Mouse (Mus musculus) cerebral cortex, adult 2 months (tissue): ENCODE measurements around the gene Plppr3.

Experiments
- WGBS: fragments of 180-500 bp; shearing (Covaris S2); methylation state at CpG from one replicate; pipeline ENCODE4 v1.1.7; 2018; 5-methylcytosine and 5-hydroxymethylcytosine counted together

The Plppr3 gene

GRCm38 (mm10) chr10:79852107-79852789, 22.2 kb downstream of the Plppr3 start:
- 37% methylated on average over 9 of the region's 9 CpGs for WGBS

GRCm38 (mm10) chr10:79851653-79852052, 22.8 kb downstream of the Plppr3 start:
- 80% methylated on average over 3 of the region's 3 CpGs for WGBS

- WGBS: 78% methylated on average over 8 of the region's 8 CpGs
These were observed 24.3 kb downstream of the Plppr3 start for GRCm38 (mm10) chr10:79849941-79850628.

GRCm38 (mm10) chr10:79846553-79846952, 27.9 kb downstream of the Plppr3 start:
- WGBS: 83% methylated on average over 5 of the region's 5 CpGs

- WGBS: 50% methylated on average over 6 of the region's 6 CpGs
These were observed 31.0 kb downstream of the Plppr3 start for GRCm38 (mm10) chr10:79843476-79843875.

- WGBS: 68% methylated on average over 3 of the region's 3 CpGs
These were observed 32.1 kb downstream of the Plppr3 start for GRCm38 (mm10) chr10:79842322-79842721.

GRCm38 (mm10) chr10:79840644-79841551, 33.5 kb downstream of the Plppr3 start:
- 4% methylated on average over 24 of the region's 24 CpGs for whole genome bisulfite sequencing

- WGBS: 95% methylated on average over 3 of the region's 3 CpGs
These were observed 34.3 kb downstream of the Plppr3 start for GRCm38 (mm10) chr10:79840091-79840490.

GRCm38 (mm10) chr10:79838151-79838550, 36.3 kb downstream of the Plppr3 start:
- 79% methylated on average over 2 of the region's 2 CpGs for WGBS

- 92% methylated on average over 3 of the region's 3 CpGs for WGBS
These were observed 37.5 kb downstream of the Plppr3 start for GRCm38 (mm10) chr10:79836918-79837317.

GRCm38 (mm10) chr10:79834769-79835398, 39.5 kb downstream of the Plppr3 start:
- 20% methylated on average over 9 of the region's 9 CpGs for WGBS

GRCm38 (mm10) chr10:79832786-79833181, 41.6 kb downstream of the Plppr3 start:
- 87% methylated on average over 9 of the region's 9 CpGs for WGBS

GRCm38 (mm10) chr10:79832026-79832785, 42.2 kb downstream of the Plppr3 start:
- 65% methylated on average over 7 of the region's 7 CpGs for WGBS

GRCm38 (mm10) chr10:79831583-79831982, 42.9 kb downstream of the Plppr3 start:
- WGBS: 90% methylated on average over 3 of the region's 3 CpGs

- WGBS: 69% methylated on average over 6 of the region's 6 CpGs
These were observed 50.0 kb downstream of the Plppr3 start for GRCm38 (mm10) chr10:79824413-79824812.

- WGBS: 80% methylated on average over 6 of the region's 6 CpGs
These were observed 51.4 kb downstream of the Plppr3 start for GRCm38 (mm10) chr10:79823011-79823410.

GRCm38 (mm10) chr10:79822372-79822771, 52.1 kb downstream of the Plppr3 start:
- 35% methylated on average over 17 of the region's 17 CpGs for WGBS

- WGBS: 84% methylated on average over 12 of the region's 12 CpGs
These were observed 52.7 kb downstream of the Plppr3 start for GRCm38 (mm10) chr10:79821731-79822130.

- WGBS: 73% methylated on average over 11 of the region's 11 CpGs
These were observed 53.7 kb downstream of the Plppr3 start, which contains the start of gene Misp for GRCm38 (mm10) chr10:79820782-79821181. TSS of gene Misp (plus strand) at chr10:79820989.

GRCm38 (mm10) chr10:79820277-79820676, 54.2 kb downstream of the Plppr3 start:
- WGBS: 86% methylated on average over 8 of the region's 8 CpGs

GRCm38 (mm10) chr10:79819606-79820005, 54.8 kb downstream of the Plppr3 start:
- WGBS: 90% methylated on average over 17 of the region's 17 CpGs
